Mouse (Mus musculus): Measurements from ENCODE around the gene Rcan1. TPM values are rescaled to one million over a fixed set of nuclear protein-coding genes. Genes with fewer than 3 reads are reported as not detected.
A peak's percentile ranks its signal among the peaks of the same experiment; 100 is the strongest.

The Rcan1 gene
- polyA plus RNA-seq, 1 experiment from 2014 or later: 37.9 TPM

DNA sequence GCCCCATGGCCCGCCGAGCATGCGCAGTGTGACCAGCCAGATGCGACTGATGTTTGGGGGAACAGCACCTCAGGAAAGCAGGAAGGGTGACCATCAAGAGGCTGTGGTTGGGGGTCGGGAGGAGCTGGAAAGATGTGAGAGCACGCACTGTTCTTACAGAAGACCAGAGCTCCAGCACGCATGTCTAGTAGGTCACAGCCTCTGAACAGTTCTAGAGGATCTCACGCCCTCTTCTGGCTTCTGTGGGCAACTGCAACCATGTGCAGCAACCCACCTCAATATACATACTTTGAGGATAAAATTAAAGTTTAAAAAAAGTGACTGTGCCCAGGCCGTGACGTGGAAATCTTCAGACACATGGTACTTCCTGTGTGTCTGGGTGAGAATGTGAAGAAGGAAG, 25.3 kb downstream of the Rcan1 start:
- no peak overlapping the region for H3K4me3 ChIP-seq (replicated peaks; ENCODE audit: low read depth, low read length)
- 67% methylated on average over 10 of the region's 10 CpGs for WGBS
- H3K27ac ChIP-seq: no peak overlapping the region
- no peaks in the 10 kb centered on the region for H3K9me3 ChIP-seq (replicated peaks; ENCODE audit: low read length)
- ATAC-seq (replicated peaks; ENCODE audit: low FRiP score, low read depth): no peak
- no peaks in the 10 kb centered on the region for H3K36me3 ChIP-seq (ENCODE audit: insufficient read depth, low read length)
- DNase-seq (ENCODE audit: low spot score): peak; percentile 67
- peak; percentile 76 for TF ChIP-seq CTCF (IDR thresholded peaks at IDR 0.05; ENCODE audit: low read depth)
- peaks cover 15% of the 10 kb centered on the region; the same call in 1 of the 2 replicates for H3K4me1 ChIP-seq (replicated peaks; ENCODE audit: insufficient read depth, low read length)
- H3K4me2 ChIP-seq (ENCODE audit: low read length): no peak overlapping the region
- H3K9ac ChIP-seq (ENCODE audit: low read depth, low read length): no peak overlapping the region
- no peaks in the 10 kb centered on the region for H3K27me3 ChIP-seq (ENCODE audit: insufficient read depth, low read length)

DNA sequence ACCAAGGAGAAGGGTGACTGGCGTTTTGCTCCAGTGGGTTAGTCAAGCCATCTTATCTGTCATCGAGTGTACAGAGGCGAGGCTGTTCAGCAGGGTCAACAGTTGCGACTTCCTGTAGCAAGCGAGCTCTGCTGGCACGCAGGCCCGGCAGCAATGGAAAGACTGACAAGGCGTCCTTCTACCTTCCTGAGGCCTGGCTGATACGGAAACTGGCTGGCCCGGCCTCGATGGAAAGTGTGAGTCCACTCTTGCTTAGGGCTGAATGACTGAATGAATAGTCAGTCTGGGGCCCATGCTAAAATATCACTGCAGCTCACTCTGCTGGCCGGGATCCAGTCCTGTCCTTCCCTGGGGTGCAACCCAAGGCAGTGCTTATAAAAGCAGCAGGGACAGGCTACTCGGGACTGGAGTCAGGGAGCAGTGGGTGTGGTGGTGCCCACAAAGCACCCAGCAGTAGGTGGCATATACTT, 27.0 kb downstream of the Rcan1 start:
- Histone ChIP-seq H3K36me3 (ENCODE audit: insufficient read depth, low read length) (no peaks in the 10 kb centered on the region), H3K4me2 (ENCODE audit: low read length) (no peak overlapping the region), H3K27ac (no peak overlapping the region; the same call in 1 of the 2 replicates), H3K4me1 (replicated peaks; ENCODE audit: insufficient read depth, low read length) (peaks cover 15% of the 10 kb centered on the region; the same call in 1 of the 2 replicates), H3K27me3 (ENCODE audit: insufficient read depth, low read length) (no peaks in the 10 kb centered on the region), H3K9me3 (replicated peaks; ENCODE audit: low read length) (no peaks in the 10 kb centered on the region), H3K9ac (ENCODE audit: low read depth, low read length) (no peak overlapping the region), H3K4me3 (replicated peaks; ENCODE audit: low read depth, low read length) (no peak overlapping the region)
- DNase-seq (ENCODE audit: low spot score) (peak; percentile 43), ATAC-seq (replicated peaks; ENCODE audit: low FRiP score, low read depth) (no peak; the same call in 1 of the 2 replicates)
- 36% methylated on average over 13 of the region's 13 CpGs for WGBS
- TF ChIP-seq CTCF (IDR thresholded peaks at IDR 0.05; ENCODE audit: low read depth): peak; percentile 45; the same call in 1 of the 2 replicates

DNA sequence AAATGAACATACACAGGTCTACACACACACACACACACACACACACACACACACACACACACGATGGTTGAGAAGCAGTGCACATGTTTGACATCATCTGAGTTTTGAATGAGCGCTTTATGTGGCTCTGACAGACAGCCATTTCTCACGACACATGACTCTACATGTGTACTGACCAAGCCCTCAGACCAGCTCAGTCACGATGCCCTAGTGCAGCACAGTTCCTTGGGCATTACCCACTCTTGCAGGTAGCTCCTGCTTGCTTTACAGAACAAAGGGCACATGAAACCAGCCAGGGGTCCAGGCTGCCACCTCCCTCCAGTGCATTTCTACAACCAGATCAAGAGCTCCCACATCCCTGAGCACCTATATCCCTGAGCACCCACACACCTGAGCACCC, 27.7 kb downstream of the Rcan1 start:
- H3K27me3 ChIP-seq (ENCODE audit: insufficient read depth, low read length): no peaks in the 10 kb centered on the region
- WGBS: 94% methylated on average over 4 of the region's 4 CpGs
- ATAC-seq (replicated peaks; ENCODE audit: low FRiP score, low read depth): no peak

DNA sequence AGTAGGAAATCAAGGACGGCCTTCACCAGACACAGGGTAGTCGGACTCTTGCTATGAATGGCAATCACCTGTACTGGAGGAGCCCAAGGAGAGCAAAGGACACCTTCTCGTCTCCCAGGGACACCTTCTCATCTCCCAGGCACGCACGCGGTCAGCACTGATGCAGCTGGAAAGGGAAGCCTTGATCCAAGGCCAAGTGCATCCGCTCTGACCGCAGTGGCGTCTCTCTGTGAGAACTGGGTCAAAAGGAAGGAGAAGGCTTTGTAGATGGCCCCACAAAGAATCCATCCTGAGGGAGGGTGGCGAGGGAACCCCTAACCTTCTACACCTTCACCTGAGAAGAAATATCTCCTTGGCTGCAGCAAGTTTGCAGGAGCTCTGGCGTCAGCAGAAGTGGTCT, 28.5 kb downstream of the Rcan1 start:
- Histone ChIP-seq H3K27ac (no peak overlapping the region), H3K4me2 (ENCODE audit: low read length) (no peak overlapping the region), H3K27me3 (ENCODE audit: insufficient read depth, low read length) (no peaks in the 10 kb centered on the region), H3K4me1 (replicated peaks; ENCODE audit: insufficient read depth, low read length) (peaks cover 15% of the 10 kb centered on the region; the same call in 1 of the 2 replicates), H3K36me3 (ENCODE audit: insufficient read depth, low read length) (no peaks in the 10 kb centered on the region), H3K9me3 (replicated peaks; ENCODE audit: low read length) (no peaks in the 10 kb centered on the region), H3K4me3 (replicated peaks; ENCODE audit: low read depth, low read length) (no peak overlapping the region), H3K9ac (ENCODE audit: low read depth, low read length) (no peak overlapping the region)
- ATAC-seq (replicated peaks; ENCODE audit: low FRiP score, low read depth) (no peak), DNase-seq (ENCODE audit: low spot score) (no peak)
- TF ChIP-seq CTCF (IDR thresholded peaks at IDR 0.05; ENCODE audit: low read depth): no peak
- 90% methylated on average over 11 of the region's 11 CpGs for WGBS

More for the DNA sequence above, 27.7 kb downstream of the Rcan1 start:
- H3K9ac ChIP-seq (ENCODE audit: low read depth, low read length): no peak overlapping the region
- TF ChIP-seq CTCF (IDR thresholded peaks at IDR 0.05; ENCODE audit: low read depth): no peak
- no peak overlapping the region for H3K4me3 ChIP-seq (replicated peaks; ENCODE audit: low read depth, low read length)
- peaks cover 15% of the 10 kb centered on the region; the same call in 1 of the 2 replicates for H3K4me1 ChIP-seq (replicated peaks; ENCODE audit: insufficient read depth, low read length)
- no peaks in the 10 kb centered on the region for H3K9me3 ChIP-seq (replicated peaks; ENCODE audit: low read length)
- H3K36me3 ChIP-seq (ENCODE audit: insufficient read depth, low read length): no peaks in the 10 kb centered on the region
- DNase-seq (ENCODE audit: low spot score): no peak
- H3K27ac ChIP-seq: no peak overlapping the region
- H3K4me2 ChIP-seq (ENCODE audit: low read length): no peak overlapping the region

DNA sequence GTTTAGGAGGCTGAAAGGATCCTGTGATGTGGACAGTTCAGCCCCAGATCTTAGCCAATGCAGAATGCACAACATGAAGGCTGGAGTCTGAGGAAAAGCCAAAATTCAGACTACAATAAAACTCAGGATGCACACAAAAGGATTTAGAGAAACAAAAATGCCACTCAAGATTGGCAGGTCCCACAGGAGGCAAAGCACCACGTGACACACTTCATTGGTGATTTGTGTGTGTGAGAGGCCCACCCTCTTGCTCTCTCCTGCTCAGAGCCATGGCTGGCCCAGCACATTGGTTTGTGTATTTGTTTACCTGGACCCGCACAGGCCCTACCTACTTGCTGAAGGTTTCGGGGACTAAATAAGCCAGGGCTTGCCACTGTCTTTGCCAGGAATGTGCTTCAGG, 29.5 kb downstream of the Rcan1 start:
- 70% methylated on average over 3 of the region's 3 CpGs for WGBS
- ATAC-seq (replicated peaks; ENCODE audit: low FRiP score, low read depth) (no peak), DNase-seq (ENCODE audit: low spot score) (no peak)
- H3K9ac ChIP-seq (ENCODE audit: low read depth, low read length): no peak overlapping the region
- H3K27ac ChIP-seq: no peak overlapping the region
- TF ChIP-seq CTCF (IDR thresholded peaks at IDR 0.05; ENCODE audit: low read depth): no peak
- H3K4me2 ChIP-seq (ENCODE audit: low read length): no peak overlapping the region
- H3K36me3 ChIP-seq (ENCODE audit: insufficient read depth, low read length): no peaks in the 10 kb centered on the region
- no peaks in the 10 kb centered on the region for H3K9me3 ChIP-seq (replicated peaks; ENCODE audit: low read length)
- H3K4me1 ChIP-seq (replicated peaks; ENCODE audit: insufficient read depth, low read length): peaks cover 15% of the 10 kb centered on the region; the same call in 1 of the 2 replicates
- H3K4me3 ChIP-seq (replicated peaks; ENCODE audit: low read depth, low read length): no peak overlapping the region
- H3K27me3 ChIP-seq (ENCODE audit: insufficient read depth, low read length): no peaks in the 10 kb centered on the region

DNA sequence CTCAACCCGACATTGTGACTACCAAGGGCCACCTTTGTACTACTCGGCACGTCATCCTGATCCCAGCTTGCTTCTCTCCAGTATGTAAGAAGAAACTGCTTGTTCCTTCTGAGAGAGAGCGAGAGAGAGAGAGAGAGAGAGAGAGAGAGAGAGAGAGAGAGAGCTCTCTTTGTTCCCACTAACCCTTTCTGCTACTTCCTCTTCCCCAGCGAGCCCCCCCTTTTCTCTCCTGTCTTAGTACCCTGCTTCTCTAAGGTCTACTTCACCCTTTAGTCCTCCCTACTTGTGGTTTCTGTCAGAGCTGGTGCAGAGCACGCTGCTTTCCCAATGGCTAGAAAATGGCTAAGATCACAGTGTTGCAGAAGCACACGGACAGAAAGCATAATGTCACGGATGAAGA, 30.4 kb downstream of the Rcan1 start:
- TF ChIP-seq CTCF (IDR thresholded peaks at IDR 0.05; ENCODE audit: low read depth): no peak
- Histone ChIP-seq H3K27me3 (ENCODE audit: insufficient read depth, low read length) (no peaks in the 10 kb centered on the region), H3K4me2 (ENCODE audit: low read length) (no peak overlapping the region), H3K4me1 (replicated peaks; ENCODE audit: insufficient read depth, low read length) (peaks cover 15% of the 10 kb centered on the region; the same call in 1 of the 2 replicates), H3K36me3 (ENCODE audit: insufficient read depth, low read length) (no peaks in the 10 kb centered on the region), H3K27ac (no peak overlapping the region), H3K9ac (ENCODE audit: low read depth, low read length) (no peak overlapping the region), H3K4me3 (replicated peaks; ENCODE audit: low read depth, low read length) (no peak overlapping the region), H3K9me3 (replicated peaks; ENCODE audit: low read length) (no peaks in the 10 kb centered on the region)
- ATAC-seq (replicated peaks; ENCODE audit: low FRiP score, low read depth) (no peak), DNase-seq (ENCODE audit: low spot score) (no peak)
- WGBS: 75% methylated on average over 8 of the region's 8 CpGs

DNA sequence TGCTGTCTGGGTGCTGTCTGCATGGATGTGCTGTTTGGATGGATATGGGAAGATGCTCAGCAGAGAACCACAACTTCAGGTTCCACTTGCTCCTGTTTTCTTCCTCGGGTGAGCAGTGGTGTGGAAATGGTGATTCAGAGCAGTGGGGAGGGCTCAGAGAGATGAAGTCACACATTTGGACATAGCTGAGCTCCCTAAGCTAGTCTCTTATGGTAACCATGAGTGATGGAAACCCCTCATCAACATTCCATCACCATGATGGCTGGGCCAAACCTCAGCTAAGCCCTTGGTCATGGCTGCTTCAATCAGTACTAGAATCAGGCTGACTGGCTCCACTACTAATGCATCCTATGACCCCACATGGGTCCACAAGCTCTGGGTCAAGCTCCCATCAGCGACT, 30.9 kb downstream of the Rcan1 start:
- Histone ChIP-seq H3K4me3 (replicated peaks; ENCODE audit: low read depth, low read length) (no peak overlapping the region), H3K9ac (ENCODE audit: low read depth, low read length) (no peak overlapping the region), H3K4me1 (replicated peaks; ENCODE audit: insufficient read depth, low read length) (peaks cover 12% of the 10 kb centered on the region; the same call in 1 of the 2 replicates), H3K27me3 (ENCODE audit: insufficient read depth, low read length) (no peaks in the 10 kb centered on the region), H3K27ac (no peak overlapping the region), H3K36me3 (ENCODE audit: insufficient read depth, low read length) (no peaks in the 10 kb centered on the region), H3K4me2 (ENCODE audit: low read length) (no peak overlapping the region), H3K9me3 (replicated peaks; ENCODE audit: low read length) (no peaks in the 10 kb centered on the region)
- WGBS: 63% methylated on average over 2 of the region's 2 CpGs
- ATAC-seq (replicated peaks; ENCODE audit: low FRiP score, low read depth): no peak
- no peak for DNase-seq (ENCODE audit: low spot score)
- no peak for TF ChIP-seq CTCF (IDR thresholded peaks at IDR 0.05; ENCODE audit: low read depth)

All from kidney, postnatal 0 days (tissue).